21 mouse cellular contexts compared by ENCODE assay signal in the genomic region with DNA sequence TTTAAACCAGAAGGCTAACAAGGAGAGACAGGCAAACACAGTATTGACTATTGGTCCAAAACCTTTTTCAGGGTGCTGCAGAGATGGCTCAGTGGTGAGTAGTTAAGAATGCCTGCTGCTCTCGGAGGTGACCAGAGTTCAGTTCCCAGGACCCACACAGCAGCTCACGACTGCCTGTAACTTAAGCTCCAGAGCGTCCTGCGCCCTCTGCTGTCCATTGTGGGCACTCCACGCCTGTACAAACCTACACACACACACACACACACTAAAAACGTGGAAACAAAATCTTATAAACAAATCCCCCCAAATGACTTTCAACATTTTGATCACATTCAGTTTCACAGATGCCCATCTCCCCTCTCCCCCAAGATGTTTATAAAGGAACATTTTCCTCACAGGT. TPM values are rescaled to one million over a fixed set of nuclear protein-coding genes. Genes with fewer than 3 reads are reported as not detected.
A peak's percentile ranks its signal among the peaks of the same experiment; 100 is the strongest.
DNase-seq lines count a peak whose midpoint lies in the region; ATAC-seq and TF ChIP-seq lines count a peak whose summit lies in the region.
"Had no signal": no experiment of that assay in that cellular context is flagged by ENCODE, and none has a peak within 500 bp of the region (broad histone marks: within the 10 kb centered on the region; RNA-seq: fewer than 3 reads in every experiment).

No protein-coding gene starts in this region.

- H3K9ac ChIP-seq in liver, embryonic 14.5 days (replicated peaks): no peak overlapping the region
- H3K9ac ChIP-seq in liver, embryonic 11.5 days (ENCODE audit: low read depth, low read length): no peak overlapping the region
- H3K9ac ChIP-seq in ES-Bruce4 (ENCODE audit: low read depth, poor library complexity, severe bottlenecking): no peak overlapping the region
- H3K9ac ChIP-seq: heart, embryonic 13.5 days; hindbrain, embryonic 13.5 days; liver, embryonic 12.5 days; lung, embryonic 15.5 days had no signal

- intact Hi-C loops in heart, postnatal 14 days (cut with DNase I): no loop called here

- no peaks in the 10 kb centered on the region for H3K9me3 ChIP-seq in liver, embryonic 14.5 days (ENCODE audit: control insufficient read depth, low read length)
- no peaks in the 10 kb centered on the region for H3K9me3 ChIP-seq in liver, embryonic 11.5 days (ENCODE audit: control insufficient read depth, low read length)
- no peaks in the 10 kb centered on the region for H3K9me3 ChIP-seq in ES-Bruce4 (replicated peaks; ENCODE audit: control insufficient read depth, insufficient read depth, low read length, poor library complexity, severe bottlenecking)
- H3K9me3 ChIP-seq: heart, embryonic 13.5 days; hindbrain, embryonic 13.5 days; liver, embryonic 12.5 days; lung, embryonic 15.5 days had no signal

- no peak for TF ChIP-seq EP300 in liver, embryonic 14.5 days (IDR thresholded peaks at IDR 0.05; ENCODE audit: low read depth)
- TF ChIP-seq EP300 in ES-Bruce4 (IDR thresholded peaks at IDR 0.05; ENCODE audit: insufficient read depth, low read depth, low read length): no peak

- no peak overlapping the region for H3K4me3 ChIP-seq in liver, embryonic 14.5 days (ENCODE audit: insufficient read depth in 1 of 2, low read depth in 2 of 2, low read length in 2 of 2)
- H3K4me3 ChIP-seq in liver, embryonic 11.5 days (ENCODE audit: low read depth, low read length): no peak overlapping the region
- H3K4me3 ChIP-seq in ES-Bruce4 (ENCODE audit: low read depth, low read length): no peak overlapping the region
- H3K4me3 ChIP-seq in embryonic fibroblast, embryonic 13.5 days (ENCODE audit: insufficient read depth, low read length): no peak overlapping the region
- H3K4me3 ChIP-seq: heart, adult 2 months; heart, embryonic 13.5 days; hindbrain, embryonic 13.5 days; liver, embryonic 12.5 days; lung, embryonic 15.5 days had no signal

- no peaks in the 10 kb centered on the region for H3K36me3 ChIP-seq in liver, embryonic 14.5 days (replicated peaks; ENCODE audit: control insufficient read depth, insufficient read depth, low read depth)
- H3K36me3 ChIP-seq in liver, embryonic 11.5 days (ENCODE audit: control insufficient read depth, insufficient read depth, low read length): no peaks in the 10 kb centered on the region
- H3K36me3 ChIP-seq in ES-Bruce4 (ENCODE audit: control insufficient read depth, insufficient read depth, low read length, poor library complexity, severe bottlenecking): no peaks in the 10 kb centered on the region
- H3K36me3 ChIP-seq: heart, embryonic 13.5 days; hindbrain, embryonic 13.5 days; liver, embryonic 12.5 days; lung, embryonic 15.5 days had no signal

- no peak for TF ChIP-seq POLR2A in ES-Bruce4 (IDR thresholded peaks at IDR 0.05; ENCODE audit: insufficient read depth, low read length)
- no peak for TF ChIP-seq POLR2A in embryonic fibroblast, embryonic 13.5 days (IDR thresholded peaks at IDR 0.05; ENCODE audit: low read depth, low read length)

- H3K27ac ChIP-seq in liver, embryonic 14.5 days: no peak overlapping the region
- no peak overlapping the region for H3K27ac ChIP-seq in liver, embryonic 11.5 days (ENCODE audit: low read depth, low read length)
- H3K27ac ChIP-seq in ES-Bruce4 (ENCODE audit: insufficient read depth, low read length): no peak overlapping the region
- no peak overlapping the region for H3K27ac ChIP-seq in embryonic fibroblast, embryonic 13.5 days (ENCODE audit: insufficient read depth, low read length)
- H3K27ac ChIP-seq: heart, adult 2 months; heart, embryonic 13.5 days; hindbrain, embryonic 13.5 days; kidney, postnatal 0 days; liver, embryonic 12.5 days; lung, embryonic 15.5 days had no signal

- H3K4me2 ChIP-seq in liver, embryonic 14.5 days (ENCODE audit: low read depth): no peak overlapping the region
- no peak overlapping the region for H3K4me2 ChIP-seq in liver, embryonic 11.5 days
- H3K4me2 ChIP-seq: heart, embryonic 13.5 days; hindbrain, embryonic 13.5 days; liver, embryonic 12.5 days; lung, embryonic 15.5 days; midbrain, embryonic 11.5 days had no signal

- no peaks in the 10 kb centered on the region for H3K27me3 ChIP-seq in liver, embryonic 14.5 days (ENCODE audit: control insufficient read depth, insufficient read depth, low read length)
- no peaks in the 10 kb centered on the region for H3K27me3 ChIP-seq in liver, embryonic 11.5 days (replicated peaks; ENCODE audit: control insufficient read depth, insufficient read depth, low read length)
- peaks cover 2% of the 10 kb centered on the region for H3K27me3 ChIP-seq in ES-Bruce4 (ENCODE audit: control insufficient read depth, insufficient read depth, low read length, poor library complexity, severe bottlenecking)
- H3K27me3 ChIP-seq: heart, embryonic 13.5 days; hindbrain, embryonic 13.5 days; liver, embryonic 12.5 days; lung, embryonic 15.5 days had no signal

- peak; percentile 37; the same call in 1 of the 2 replicates for TF ChIP-seq CTCF in liver, embryonic 14.5 days (IDR thresholded peaks at IDR 0.05; ENCODE audit: low read depth)
- TF ChIP-seq CTCF in ES-Bruce4 (IDR thresholded peaks at IDR 0.05; ENCODE audit: low read depth, low read length): peak; percentile 63
- peak; percentile 47; the same call in 1 of the 2 replicates for TF ChIP-seq CTCF in embryonic fibroblast, embryonic 13.5 days (IDR thresholded peaks at IDR 0.05; ENCODE audit: borderline replicate concordance, insufficient read depth, low read length)

- H3K4me1 ChIP-seq in liver, embryonic 14.5 days (replicated peaks; ENCODE audit: control insufficient read depth in 2 of 2, insufficient read depth in 2 of 2, low read length in 1 of 2): no peaks in the 10 kb centered on the region
- no peaks in the 10 kb centered on the region for H3K4me1 ChIP-seq in liver, embryonic 11.5 days (replicated peaks; ENCODE audit: control insufficient read depth, insufficient read depth, low read length)
- H3K4me1 ChIP-seq in ES-Bruce4 (ENCODE audit: control insufficient read depth, insufficient read depth, low read length): no peaks in the 10 kb centered on the region
- H3K4me1 ChIP-seq in embryonic fibroblast, embryonic 13.5 days (ENCODE audit: control insufficient read depth, insufficient read depth, low read length): no peaks in the 10 kb centered on the region; the same call in 1 of the 2 replicates
- H3K4me1 ChIP-seq: heart, embryonic 13.5 days; liver, embryonic 12.5 days; lung, embryonic 15.5 days had no signal

- ATAC-seq in liver, embryonic 14.5 days (ENCODE audit: insufficient read depth): no peak
- no peak for ATAC-seq in liver, embryonic 11.5 days (replicated peaks; ENCODE audit: low FRiP score)
- ATAC-seq: liver, embryonic 12.5 days had no signal

- DNase-seq in heart, adult 11 months: peak; percentile 12
- DNase-seq in heart, postnatal 14 days: no peak
- DNase-seq in liver, embryonic 14.5 days (ENCODE audit: low read depth in 3 of 3, low spot score in 3 of 3): no peak
- no peak for DNase-seq in liver, embryonic 11.5 days (ENCODE audit: low spot score)
- DNase-seq in urinary bladder, postnatal 4 days (ENCODE audit: low spot score in 2 of 2): no peak
- DNase-seq: adrenal gland, postnatal 14 days; cerebellum, adult 9-10 months; gastrocnemius, postnatal 25 days; heart, adult 2 months; kidney, adult 11 months; thymus, postnatal 14 days had no signal

- 58% methylated on average over 6 of the region's 6 CpGs for WGBS in liver, embryonic 14.5 days (ENCODE audit: insufficient replicate concordance)
- WGBS in liver, embryonic 11.5 days: 75% methylated on average over 6 of the region's 6 CpGs

RNA-seq across cellular contexts. Expression of a gene that starts 24.9 kb away (rescaled TPM):
- total RNA-seq in heart, postnatal 14 days (2021): under 1 TPM in 1 of 2 experiments, not detected in 1; 0.20 TPM
- polyA plus RNA-seq in liver, embryonic 14.5 days (2012; rRNA removed): 0.01 TPM in 1 of 2 replicates, not detected in the other
- not detected in 2 replicates for polyA plus RNA-seq in liver, embryonic 14.5 days (2014; fragmentation: Nextera tagmentation; extraction: Ambion mirVana)
- polyA plus RNA-seq in liver, embryonic 11.5 days (2014; fragmentation: Nextera tagmentation; extraction: Ambion mirVana): not detected in 2 replicates
- 0.12 TPM in 1 of 2 replicates, not detected in the other for polyA plus RNA-seq in ES-Bruce4 (2011; ENCODE audit: insufficient read depth, insufficient read length, low read depth, missing spikeins)
- not detected in 2 replicates for polyA plus RNA-seq in embryonic fibroblast, embryonic 13.5 days (2011; ENCODE audit: insufficient read length, low read depth, missing spikeins)
- total RNA-seq: adrenal gland, postnatal 14 days; gastrocnemius, postnatal 25 days; heart, adult 2 months; neutrophil, adult 5-6 weeks had no signal
- polyA plus RNA-seq: heart, embryonic 13.5 days; liver, embryonic 12.5 days; small intestine, adult 2 months had no signal
